Comparison of ENCODE assay signal across 8 mouse cellular contexts in the genomic region with DNA sequence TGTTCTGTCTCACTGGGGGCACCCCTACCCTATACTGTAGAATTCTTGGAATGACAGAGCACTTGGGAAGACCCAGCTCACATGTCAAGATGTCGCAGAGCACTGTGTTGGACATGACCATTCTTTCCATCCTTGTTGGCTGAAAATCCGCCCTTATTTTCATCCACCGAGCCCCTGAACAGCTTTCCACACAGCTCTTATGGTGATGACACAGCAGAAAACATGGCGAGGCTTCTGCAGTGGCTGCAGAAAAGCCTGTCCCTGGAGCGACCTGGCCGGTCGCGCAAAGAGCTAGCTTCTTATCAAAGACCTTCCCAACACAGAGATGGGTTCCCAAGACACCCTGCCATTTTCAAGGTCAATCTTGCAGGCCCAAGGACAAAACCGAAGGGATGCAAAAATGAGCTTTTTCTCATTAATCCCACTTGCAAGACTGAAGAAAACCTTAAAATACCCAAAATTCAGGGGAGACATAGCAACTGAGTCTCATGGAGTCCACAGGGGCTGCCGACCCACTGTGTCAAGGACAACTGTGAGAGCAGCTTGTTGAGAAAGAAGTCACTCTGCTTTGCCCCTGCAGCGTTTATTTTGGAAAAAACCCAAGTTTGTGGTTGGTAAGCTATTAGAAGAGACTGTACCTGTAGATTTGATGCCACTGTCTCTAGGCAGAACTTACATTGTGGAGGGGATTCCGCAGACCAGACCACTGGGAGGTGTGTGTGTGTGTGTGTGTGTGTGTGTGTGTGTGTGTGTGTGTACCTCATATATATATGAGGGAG. TPM values are rescaled to one million over a fixed set of nuclear protein-coding genes. Genes with fewer than 3 reads are reported as not detected.
DNase-seq lines count a peak whose midpoint lies in the region; ATAC-seq and TF ChIP-seq lines count a peak whose summit lies in the region.

No protein-coding gene starts in this region.

- H3K4me1 ChIP-seq in cerebellum, adult 2 months (ENCODE audit: control insufficient read depth, insufficient read depth, low read length) = peaks cover 10% of the 10 kb centered on the region; the same call in 1 of the 2 replicates
- peaks cover 15% of the 10 kb centered on the region for H3K4me1 ChIP-seq in testis, adult 2 months (ENCODE audit: control insufficient read depth, insufficient read depth, low read length)
- peaks cover 7% of the 10 kb centered on the region for H3K4me1 ChIP-seq in liver, embryonic 11.5 days (replicated peaks; ENCODE audit: control insufficient read depth, insufficient read depth, low read length)
- H3K4me1 ChIP-seq in stomach, embryonic 16.5 days (ENCODE audit: control insufficient read depth, insufficient read depth, low read length) = peaks cover 9% of the 10 kb centered on the region; the same call in 1 of the 2 replicates

- WGBS in cerebellum, adult 2 months = 60% methylated on average over 12 of the region's 12 CpGs
- WGBS in liver, embryonic 11.5 days = 49% methylated on average over 12 of the region's 12 CpGs
- 47% methylated on average over 12 of the region's 12 CpGs for WGBS in stomach, embryonic 16.5 days

- peak overlapping the region; percentile 79 for H3K27ac ChIP-seq in cerebellum, adult 2 months (ENCODE audit: insufficient read depth, low read length)
- peak overlapping the region; percentile 63 for H3K27ac ChIP-seq in testis, adult 2 months (ENCODE audit: control insufficient read depth, insufficient read depth, low read depth, low read length)
- no peak overlapping the region for H3K27ac ChIP-seq in liver, embryonic 11.5 days (ENCODE audit: low read depth, low read length)
- H3K27ac ChIP-seq in stomach, embryonic 16.5 days (ENCODE audit: low read length) = peak overlapping the region; percentile 82

- no peaks in the 10 kb centered on the region for H3K9me3 ChIP-seq in liver, embryonic 11.5 days (ENCODE audit: control insufficient read depth, low read length)
- H3K9me3 ChIP-seq in stomach, embryonic 16.5 days (replicated peaks; ENCODE audit: control insufficient read depth, low read length) = no peaks in the 10 kb centered on the region

- no peaks in the 10 kb centered on the region for H3K36me3 ChIP-seq in testis, adult 2 months (ENCODE audit: control insufficient read depth, insufficient read depth, low read length)
- H3K36me3 ChIP-seq in liver, embryonic 11.5 days (ENCODE audit: control insufficient read depth, insufficient read depth, low read length) = no peaks in the 10 kb centered on the region
- H3K36me3 ChIP-seq in stomach, embryonic 16.5 days (ENCODE audit: control insufficient read depth, insufficient read depth, low read length) = no peaks in the 10 kb centered on the region

- H3K27me3 ChIP-seq in cerebellum, adult 2 months (ENCODE audit: control insufficient read depth, insufficient read depth, low read length) = no peaks in the 10 kb centered on the region
- no peaks in the 10 kb centered on the region for H3K27me3 ChIP-seq in testis, adult 2 months (ENCODE audit: control insufficient read depth, insufficient read depth, low read length)
- H3K27me3 ChIP-seq in liver, embryonic 11.5 days (replicated peaks; ENCODE audit: control insufficient read depth, insufficient read depth, low read length) = peaks cover 61% of the 10 kb centered on the region
- H3K27me3 ChIP-seq in stomach, embryonic 16.5 days (ENCODE audit: control insufficient read depth, insufficient read depth, low read length) = peaks cover 4% of the 10 kb centered on the region; the same call in 1 of the 2 replicates

- DNase-seq in cerebellum, adult 2 months = peak in 1 of 2 experiments; percentile 33
- DNase-seq in testis, postnatal 14 days (ENCODE audit: low spot score) = no peak
- no peak for DNase-seq in liver, embryonic 11.5 days (ENCODE audit: low spot score)
- no peak for DNase-seq in urinary bladder, postnatal 36 days (ENCODE audit: low spot score in 2 of 2)
- no peak for DNase-seq in embryo, embryonic 10 days (ENCODE audit: low spot score)

- no peak for TF ChIP-seq POLR2A in cerebellum, adult 2 months (IDR thresholded peaks at IDR 0.05; ENCODE audit: borderline replicate concordance, insufficient read depth, low read length)
- no peak for TF ChIP-seq POLR2A in testis, adult 2 months (IDR thresholded peaks at IDR 0.05; ENCODE audit: control insufficient read depth, low read depth, low read length)

- no peak for ATAC-seq in cerebellum, adult (ENCODE audit: insufficient number of reproducible peaks, low FRiP score, low TSS enrichment)
- ATAC-seq in liver, embryonic 11.5 days (replicated peaks; ENCODE audit: low FRiP score) = no peak
- no peak for ATAC-seq in stomach, embryonic 16.5 days (ENCODE audit: insufficient read depth, low FRiP score)

- H3K4me2 ChIP-seq in liver, embryonic 11.5 days = peak overlapping the region; percentile 78
- peak overlapping the region; percentile 71 for H3K4me2 ChIP-seq in stomach, embryonic 16.5 days (ENCODE audit: low read depth, low read length)

- TF ChIP-seq CTCF in cerebellum, adult 2 months (IDR thresholded peaks at IDR 0.05; ENCODE audit: borderline replicate concordance, insufficient read depth, low read depth, low read length) = no peak
- TF ChIP-seq CTCF in testis, adult 2 months (IDR thresholded peaks at IDR 0.05; ENCODE audit: control insufficient read depth, insufficient read depth, insufficient replicate concordance, low read depth, low read length) = no peak

- peak overlapping the region; percentile 82 for H3K4me3 ChIP-seq in cerebellum, adult 2 months (replicated peaks; ENCODE audit: insufficient read depth, low read depth, low read length)
- peak overlapping the region; percentile 84; the same call in 1 of the 2 replicates for H3K4me3 ChIP-seq in testis, adult 2 months (ENCODE audit: control insufficient read depth, low read depth, low read length)
- peak overlapping the region; percentile 65 for H3K4me3 ChIP-seq in liver, embryonic 11.5 days (ENCODE audit: low read depth, low read length)
- peak overlapping the region; percentile 67 for H3K4me3 ChIP-seq in stomach, embryonic 16.5 days (replicated peaks; ENCODE audit: low read length)

- H3K9ac ChIP-seq in liver, embryonic 11.5 days (ENCODE audit: low read depth, low read length) = no peak overlapping the region
- H3K9ac ChIP-seq in stomach, embryonic 16.5 days (ENCODE audit: low read length) = peak overlapping the region; percentile 65

RNA-seq across cellular contexts. Expression of gene Atp1b1, which starts 1.2 kb away (rescaled TPM):
- 1,554 and 1,580 TPM in 2 replicates for polyA plus RNA-seq in cerebellum, adult 2 months (2012; rRNA removed)
- 11.9 and 15.8 TPM in 2 replicates for polyA plus RNA-seq in testis, adult 2 months (2012; rRNA removed)
- polyA plus RNA-seq in liver, embryonic 11.5 days (2014; fragmentation: Nextera tagmentation; extraction: Ambion mirVana) = 18.2 and 18.6 TPM in 2 replicates
- polyA plus RNA-seq in stomach, embryonic 16.5 days (2015; fragmentation: Nextera tagmentation; extraction: Ambion mirVana) = 129 and 135 TPM in 2 replicates

Comparison
In these comparisons a context has a peak if more than half of its experiments do, and no peak if none do; other contexts are left out.
1. RNA of gene Atp1b1, which starts 1.2 kb away (polyA plus RNA-seq): 1,554 to 1,580 TPM in cerebellum, adult 2 months; 129 to 135 TPM in stomach, embryonic 16.5 days, 18.2 to 18.6 TPM in liver, embryonic 11.5 days and 11.9 to 15.8 TPM in testis, adult 2 months; every median in the first group is over 10 times any median in the second.
2. Peak in every context shown above with its lines, with median percentiles within 50 percentile points of each other: H3K4me3 ChIP-seq.